Mouse (Mus musculus) hindbrain, embryonic 13.5 days (tissue): ENCODE measurements around the gene Snx14. TPM values are rescaled to one million over a fixed set of nuclear protein-coding genes. Genes with fewer than 3 reads are reported as not detected.

Source experiments
- ATAC-seq: fragments of 200-750 bp; cut with Nextera tagmentation; 2 replicates; pipeline ENCODE4 v1.8.0; 2017; ENCODE audit warnings: moderate TSS enrichment; ENCODE audit not compliant: low FRiP score
- H3K27ac ChIP-seq: fragments of 300-500 bp; sonication (generic); 2 replicates; pipeline ENCODE4 v1.5.1; 2015; ENCODE audit warnings: inconsistent platforms, mild to moderate bottlenecking, moderate library complexity
- H3K27me3 ChIP-seq: fragments of 300-500 bp; sonication (generic); 2 replicates; pipeline ENCODE4 v1.6.1; 2015; ENCODE audit warnings: mild to moderate bottlenecking, inconsistent platforms
- H3K36me3 ChIP-seq: fragments of 300-500 bp; sonication (generic); 2 replicates; pipeline ENCODE4 v1.6.1; 2015; ENCODE audit warnings: mild to moderate bottlenecking, inconsistent platforms
- H3K4me1 ChIP-seq: fragments of 300-500 bp; sonication (generic); replicated peaks from 2 replicates; pipeline ENCODE4 v1.6.1; 2015; ENCODE audit warnings: inconsistent platforms
- H3K4me2 ChIP-seq: fragments of 300-500 bp; sonication (generic); 2 replicates; pipeline ENCODE4 v1.6.1; 2015; ENCODE audit warnings: inconsistent platforms, mild to moderate bottlenecking, moderate library complexity
- H3K4me3 ChIP-seq: fragments of 300-500 bp; sonication (generic); 2 replicates; pipeline ENCODE4 v1.5.1; 2015; ENCODE audit warnings: mild to moderate bottlenecking, inconsistent platforms
- H3K9ac ChIP-seq: fragments of 300-500 bp; sonication (generic); 2 replicates; pipeline ENCODE4 v1.6.1; 2015; ENCODE audit warnings: mild to moderate bottlenecking, inconsistent platforms
- H3K9me3 ChIP-seq: fragments of 300-500 bp; sonication (generic); 2 replicates; pipeline ENCODE4 v1.6.1; 2016; ENCODE audit warnings: inconsistent platforms
- WGBS: fragments of 180-500 bp; shearing (Covaris S2); methylation state at CpG from one replicate; pipeline ENCODE4 v1.1.7; 2015; 5-methylcytosine and 5-hydroxymethylcytosine counted together
- polyA plus RNA-seq: library from polyadenylated mRNA; unstranded; fragments of >200 nt; fragmentation: Nextera tagmentation; extraction: Ambion mirVana; gene quantifications from 2 replicates; pipeline ENCODE4 v1.2.1, GENCODE M21; 2015

Snx14 gene
- polyA plus RNA-seq, 1 experiment from 2014 or later, result 29.4 TPM

DNA sequence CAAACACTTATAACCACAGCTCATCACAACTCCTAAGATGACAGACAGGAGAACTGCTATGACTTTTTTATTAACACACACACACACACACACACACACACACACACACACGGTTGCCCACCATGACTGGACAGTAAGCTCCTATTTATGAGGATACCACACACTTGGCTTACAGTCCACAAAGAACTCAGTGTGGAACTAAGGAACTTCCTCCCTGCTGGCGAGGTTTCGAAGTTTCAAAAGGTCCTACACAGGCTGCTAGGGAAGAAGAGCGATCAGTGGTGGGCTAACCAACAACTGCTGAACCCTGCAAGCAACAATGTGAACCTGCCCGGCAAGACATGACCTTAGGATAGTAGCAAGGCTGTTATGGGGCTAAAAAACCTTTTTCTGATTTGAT, 61.3 kb downstream of the Snx14 start:
- H3K4me3 ChIP-seq, result no peak overlapping the region
- no peaks in the 10 kb centered on the region for H3K9me3 ChIP-seq
- H3K9ac ChIP-seq, result no peak overlapping the region
- no peaks in the 10 kb centered on the region for H3K4me1 ChIP-seq
- H3K4me2 ChIP-seq, result no peak overlapping the region
- 88% methylated on average over 5 of the region's 5 CpGs for WGBS
- H3K27me3 ChIP-seq, result no peaks in the 10 kb centered on the region
- H3K36me3 ChIP-seq, result peaks cover 37% of the 10 kb centered on the region
- no peak for ATAC-seq
- H3K27ac ChIP-seq, result no peak overlapping the region

DNA sequence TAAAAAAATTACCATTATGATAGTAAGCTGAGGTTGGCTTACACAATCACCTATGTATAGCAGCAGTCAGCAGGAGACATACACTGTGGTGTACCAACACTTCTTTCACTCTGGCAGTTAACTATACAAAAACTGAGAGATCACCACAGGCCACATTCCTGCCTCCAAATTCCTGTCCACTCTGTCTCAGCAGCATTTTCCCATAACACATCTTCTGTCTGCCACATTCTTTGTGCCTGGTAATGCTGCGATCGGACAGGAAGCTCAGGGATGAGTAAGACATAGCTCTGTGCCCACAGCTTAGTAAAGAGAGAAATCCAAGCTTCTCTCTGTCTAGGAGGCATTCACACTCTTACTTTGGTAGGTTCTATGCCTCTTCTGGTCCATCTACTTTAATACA, 65.8 kb downstream of the Snx14 start:
- Histone ChIP-seq H3K36me3 (peaks cover 15% of the 10 kb centered on the region), H3K9me3 (no peaks in the 10 kb centered on the region), H3K9ac (no peak overlapping the region), H3K4me2 (no peak overlapping the region), H3K27ac (no peak overlapping the region), H3K4me3 (no peak overlapping the region), H3K27me3 (no peaks in the 10 kb centered on the region), H3K4me1 (no peaks in the 10 kb centered on the region)
- WGBS, result 87% methylated on average over 2 of the region's 2 CpGs
- ATAC-seq, result no peak

- no peak overlapping the region for H3K4me3 ChIP-seq
- peaks cover 8% of the 10 kb centered on the region for H3K36me3 ChIP-seq
- H3K4me1 ChIP-seq, result no peaks in the 10 kb centered on the region
- no peaks in the 10 kb centered on the region for H3K9me3 ChIP-seq
- ATAC-seq, result no peak
- no peak overlapping the region for H3K4me2 ChIP-seq
- WGBS, result 88% methylated on average over 2 of the region's 2 CpGs
- H3K9ac ChIP-seq, result no peak overlapping the region
- no peaks in the 10 kb centered on the region for H3K27me3 ChIP-seq
- no peak overlapping the region for H3K27ac ChIP-seq
These were observed 67.6 kb downstream of the Snx14 start for GRCm38 (mm10) chr9:88371201-88371600.

DNA sequence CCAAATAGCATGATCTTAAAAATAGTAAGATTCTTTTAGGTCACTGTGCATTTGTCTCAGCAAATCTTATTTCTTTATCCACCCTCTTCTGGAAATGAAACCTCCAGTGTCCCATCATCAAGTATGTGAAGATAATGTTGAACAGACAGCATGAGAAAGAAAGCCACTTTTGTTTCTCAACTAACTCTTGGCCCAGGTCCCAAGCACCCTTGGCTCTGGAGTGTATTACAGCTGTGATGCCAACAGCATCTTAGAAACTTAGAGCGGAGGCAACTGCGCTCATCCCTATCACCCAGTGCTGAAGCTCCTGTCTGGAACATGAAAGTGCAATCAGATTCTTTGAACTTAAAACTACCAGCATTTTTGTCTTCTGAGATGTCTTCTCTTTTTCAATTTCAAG, 69.1 kb downstream of the Snx14 start:
- no peaks in the 10 kb centered on the region for H3K4me1 ChIP-seq
- ATAC-seq, result no peak
- WGBS, result 90% methylated on average over 2 of the region's 2 CpGs

DNA sequence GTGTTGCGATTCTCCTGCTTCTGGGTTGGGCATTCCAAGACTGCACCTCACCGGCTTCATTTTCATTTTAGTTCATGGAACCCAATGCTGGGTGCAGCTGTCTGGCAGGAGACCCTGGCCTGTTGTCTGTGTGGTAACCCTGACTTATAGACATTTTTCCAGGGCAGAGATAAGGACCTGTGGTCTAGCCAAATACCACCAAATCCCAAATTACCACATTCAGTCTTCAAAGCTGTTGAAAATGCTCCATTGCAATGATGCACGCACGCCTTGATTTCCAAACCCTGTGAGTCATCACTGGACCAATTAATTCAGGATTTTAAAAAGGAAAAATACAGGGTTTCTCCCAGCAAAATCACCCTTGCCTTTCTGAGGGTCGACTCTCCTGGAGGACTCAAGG, 70.3 kb downstream of the Snx14 start:
- Histone ChIP-seq H3K9me3 (no peaks in the 10 kb centered on the region), H3K9ac (no peak overlapping the region), H3K36me3 (0 out of 2 replicates have a peak, but pooled peaks cover 5% of the 10 kb centered on the region), H3K27me3 (no peaks in the 10 kb centered on the region), H3K27ac (no peak overlapping the region), H3K4me1 (no peaks in the 10 kb centered on the region), H3K4me3 (no peak overlapping the region), H3K4me2 (no peak overlapping the region)
- WGBS, result 93% methylated on average over 5 of the region's 5 CpGs
- ATAC-seq, result no peak

More for the DNA sequence above, 69.1 kb downstream of the Snx14 start:
- no peaks in the 10 kb centered on the region for H3K9me3 ChIP-seq
- H3K27me3 ChIP-seq, result no peaks in the 10 kb centered on the region
- H3K27ac ChIP-seq, result no peak overlapping the region
- H3K4me2 ChIP-seq, result no peak overlapping the region
- peaks cover 6% of the 10 kb centered on the region for H3K36me3 ChIP-seq
- H3K4me3 ChIP-seq, result no peak overlapping the region
- H3K9ac ChIP-seq, result no peak overlapping the region

GRCm38 (mm10) chr9:88367751-88368150, 71.0 kb downstream of the Snx14 start:
- Histone ChIP-seq H3K9me3 (no peaks in the 10 kb centered on the region), H3K4me2 (no peak overlapping the region), H3K9ac (no peak overlapping the region), H3K27ac (no peak overlapping the region), H3K27me3 (no peaks in the 10 kb centered on the region), H3K4me1 (no peaks in the 10 kb centered on the region), H3K4me3 (no peak overlapping the region), H3K36me3 (0 out of 2 replicates have a peak, but pooled peaks cover 5% of the 10 kb centered on the region)
- ATAC-seq, result no peak
- 65% methylated on average over 1 of the region's 1 CpGs for WGBS

DNA sequence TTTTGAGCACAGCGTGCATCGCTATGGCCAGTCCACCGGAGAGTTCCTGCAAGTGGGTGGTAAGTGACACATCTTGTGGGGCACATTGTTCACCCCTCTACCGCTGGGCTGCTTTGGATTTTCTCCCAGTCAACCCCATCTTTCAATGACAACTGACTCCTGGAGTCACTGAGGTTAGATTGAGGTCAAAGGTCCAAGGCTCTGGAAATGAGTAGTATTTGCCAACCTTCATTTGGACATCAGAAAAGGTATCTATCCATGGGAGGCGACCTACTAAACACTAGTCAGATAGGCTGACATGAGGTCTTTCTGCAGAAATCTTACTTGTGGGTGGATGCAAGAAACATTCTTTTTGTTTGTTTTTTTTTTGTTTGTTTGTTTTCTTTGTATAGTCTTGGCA, 71.4 kb downstream of the Snx14 start:
- H3K9me3 ChIP-seq, result no peaks in the 10 kb centered on the region
- H3K27me3 ChIP-seq, result no peaks in the 10 kb centered on the region
- WGBS, result 78% methylated on average over 5 of the region's 5 CpGs
- no peaks in the 10 kb centered on the region for H3K4me1 ChIP-seq
- no peak for ATAC-seq
- H3K4me3 ChIP-seq, result no peak overlapping the region
- 0 out of 2 replicates have a peak, but pooled peaks cover 5% of the 10 kb centered on the region for H3K36me3 ChIP-seq
- H3K9ac ChIP-seq, result no peak overlapping the region
- H3K27ac ChIP-seq, result no peak overlapping the region
- H3K4me2 ChIP-seq, result no peak overlapping the region

DNA sequence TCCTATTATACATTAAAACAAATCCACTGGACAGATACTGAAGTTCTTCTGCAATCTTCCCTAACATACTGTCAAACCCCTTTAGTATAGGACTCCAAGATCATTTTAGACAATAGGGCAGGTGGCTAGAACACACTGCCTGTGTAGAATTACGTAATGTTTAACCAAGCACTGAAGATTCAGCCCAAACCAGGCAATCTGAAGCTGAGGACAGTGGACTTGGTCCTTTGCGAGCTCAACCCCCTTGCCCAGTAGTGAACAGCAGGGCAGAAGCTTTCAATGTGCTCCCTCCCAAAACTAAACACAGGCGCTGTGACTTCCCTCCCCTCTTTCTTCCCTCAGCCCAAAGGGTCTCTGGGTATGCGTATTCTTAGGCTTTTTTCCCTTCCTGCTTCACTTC, 71.9 kb downstream of the Snx14 start:
- H3K4me2 ChIP-seq, result no peak overlapping the region
- 89% methylated on average over 4 of the region's 4 CpGs for WGBS
- ATAC-seq, result no peak

DNA sequence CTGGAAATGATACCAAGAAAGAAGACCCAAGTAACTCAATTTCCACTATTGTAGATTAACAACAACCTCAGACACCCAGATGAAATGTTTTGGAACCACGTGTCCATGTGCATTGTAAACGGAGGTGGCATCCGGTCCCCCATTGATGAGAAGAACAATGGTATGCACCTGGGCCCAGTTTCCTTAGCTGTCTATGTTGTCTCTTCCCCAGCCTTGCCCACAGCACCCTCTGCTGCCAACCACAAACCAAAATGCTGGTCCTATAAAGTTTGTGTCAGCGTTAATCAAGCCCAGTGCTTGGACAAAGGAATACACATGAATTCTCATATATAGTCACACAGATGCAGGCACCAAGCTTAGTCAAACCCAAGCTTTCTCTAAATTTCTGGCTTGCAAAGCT, 72.5 kb downstream of the Snx14 start:
- WGBS, result 86% methylated on average over 4 of the region's 4 CpGs
- no peak overlapping the region for H3K4me2 ChIP-seq
- no peak overlapping the region for H3K4me3 ChIP-seq
- no peak for ATAC-seq
- H3K9ac ChIP-seq, result no peak overlapping the region
- no peaks in the 10 kb centered on the region for H3K4me1 ChIP-seq
- 0 out of 2 replicates have a peak, but pooled peaks cover 2% of the 10 kb centered on the region for H3K36me3 ChIP-seq
- no peaks in the 10 kb centered on the region for H3K27me3 ChIP-seq
- H3K9me3 ChIP-seq, result no peaks in the 10 kb centered on the region
- no peak overlapping the region for H3K27ac ChIP-seq

More for the DNA sequence above, 71.9 kb downstream of the Snx14 start:
- Histone ChIP-seq H3K36me3 (0 out of 2 replicates have a peak, but pooled peaks cover 5% of the 10 kb centered on the region), H3K27me3 (no peaks in the 10 kb centered on the region), H3K9ac (no peak overlapping the region), H3K4me3 (no peak overlapping the region), H3K9me3 (no peaks in the 10 kb centered on the region), H3K27ac (no peak overlapping the region), H3K4me1 (no peaks in the 10 kb centered on the region)

DNA sequence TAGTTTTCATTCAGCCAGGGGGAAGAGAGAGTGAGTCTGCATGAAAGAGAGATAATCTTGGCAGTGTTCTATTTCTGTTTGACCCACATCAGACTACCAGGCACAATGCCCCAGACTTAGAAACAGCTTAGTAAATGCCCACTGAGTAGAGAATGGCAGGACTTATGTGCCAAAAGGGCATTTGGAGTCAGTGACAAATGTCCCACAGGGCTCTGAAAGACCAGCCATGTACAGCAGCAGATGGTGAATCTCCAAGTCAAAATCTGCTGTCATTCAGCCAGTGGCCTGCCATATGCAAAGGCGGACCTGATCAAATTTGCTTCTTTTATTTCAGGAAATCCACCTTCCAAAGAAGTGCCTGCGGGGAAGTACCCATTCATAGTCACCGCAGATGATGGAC, 75.7 kb downstream of the Snx14 start:
- no peak overlapping the region for H3K9ac ChIP-seq
- H3K4me1 ChIP-seq, result no peaks in the 10 kb centered on the region
- no peak overlapping the region for H3K4me3 ChIP-seq
- H3K27ac ChIP-seq, result no peak overlapping the region
- no peaks in the 10 kb centered on the region for H3K27me3 ChIP-seq
- no peak for ATAC-seq
- no peaks in the 10 kb centered on the region for H3K9me3 ChIP-seq
- H3K36me3 ChIP-seq, result no peaks in the 10 kb centered on the region
- 83% methylated on average over 3 of the region's 3 CpGs for WGBS
- H3K4me2 ChIP-seq, result no peak overlapping the region

DNA sequence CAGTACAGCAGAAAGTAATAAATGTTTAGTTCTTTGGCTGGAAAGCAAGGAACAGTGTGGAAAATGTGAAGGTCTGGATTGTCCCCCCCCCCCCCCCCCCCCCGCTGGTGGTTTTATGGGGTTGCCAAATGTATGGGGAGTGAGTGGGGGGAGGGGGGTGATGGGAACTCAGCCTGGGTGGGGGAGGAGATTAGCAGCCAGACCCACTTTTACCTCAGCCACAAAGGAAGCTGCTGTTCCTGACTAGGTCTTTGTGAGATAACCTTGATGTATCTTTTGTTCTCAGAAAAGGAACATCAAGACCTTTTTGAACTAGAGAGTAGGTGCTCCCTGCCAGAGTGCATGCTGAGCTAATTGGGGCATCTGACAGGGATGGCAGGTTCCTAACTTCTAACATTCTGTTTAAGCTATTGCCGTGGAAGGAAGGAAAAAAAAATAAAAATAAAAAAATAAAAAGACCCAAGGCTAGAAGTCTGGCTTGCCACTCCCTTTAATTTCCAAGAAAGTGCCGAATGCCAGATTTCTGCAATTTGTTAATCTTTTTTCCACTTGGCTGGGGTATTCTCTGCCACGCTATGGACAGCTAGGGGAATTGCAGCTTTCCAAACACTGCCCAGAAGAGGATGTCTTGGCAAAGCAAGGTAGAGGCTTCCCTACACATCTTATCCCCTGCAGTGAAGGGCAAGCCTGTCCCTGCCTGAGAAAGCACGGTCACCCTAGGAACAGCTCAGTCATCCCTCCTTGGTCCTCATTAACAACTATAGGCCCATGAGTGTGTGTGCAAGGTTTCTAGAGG, 76.5 kb downstream of the Snx14 start:
- no peak overlapping the region for H3K27ac ChIP-seq
- H3K4me2 ChIP-seq, result no peak overlapping the region
- H3K27me3 ChIP-seq, result no peaks in the 10 kb centered on the region
- no peaks in the 10 kb centered on the region for H3K9me3 ChIP-seq
- no peaks in the 10 kb centered on the region for H3K4me1 ChIP-seq
- H3K9ac ChIP-seq, result no peak overlapping the region
- H3K36me3 ChIP-seq, result no peaks in the 10 kb centered on the region
- ATAC-seq, result peak; percentile 25; the same call in 1 of the 2 replicates
- WGBS, result 38% methylated on average over 5 of the region's 5 CpGs
- no peak overlapping the region for H3K4me3 ChIP-seq

DNA sequence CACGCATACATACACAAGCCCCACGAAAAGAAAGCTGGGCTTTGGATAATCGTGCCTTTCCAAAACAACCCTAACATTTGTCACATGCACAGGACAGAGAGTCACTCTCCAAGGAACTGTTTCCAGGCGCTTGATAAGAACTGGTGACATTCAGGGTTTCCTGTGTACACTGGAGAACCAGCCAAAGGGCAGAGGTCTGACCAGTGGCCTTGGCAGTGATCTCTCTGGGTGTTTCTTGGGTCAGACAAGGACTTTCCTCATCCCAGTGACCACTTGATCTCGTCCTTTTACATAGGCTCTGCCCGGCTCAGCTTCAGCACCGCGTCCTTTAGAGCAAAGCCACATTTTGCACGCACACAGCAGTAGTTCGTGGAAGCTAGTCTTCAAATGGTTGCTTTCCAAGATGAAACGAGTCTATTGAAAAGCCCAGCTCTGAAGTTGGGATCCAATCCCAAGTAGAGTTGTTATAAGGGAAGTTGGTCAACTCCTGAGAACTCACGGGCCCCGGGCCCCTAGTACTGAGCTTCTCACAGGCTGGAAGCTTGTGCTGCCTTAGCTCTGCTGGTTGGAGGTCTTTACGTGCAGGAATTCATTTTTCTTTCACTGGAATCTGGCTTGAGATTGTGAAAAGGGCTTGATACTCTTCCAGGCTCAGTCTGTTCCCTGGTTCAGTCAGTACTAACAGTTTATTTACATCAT, 77.4 kb downstream of the Snx14 start:
- Histone ChIP-seq H3K9me3 (no peaks in the 10 kb centered on the region), H3K4me1 (no peaks in the 10 kb centered on the region), H3K27me3 (no peaks in the 10 kb centered on the region), H3K27ac (no peak overlapping the region), H3K9ac (no peak overlapping the region), H3K4me2 (no peak overlapping the region), H3K36me3 (no peaks in the 10 kb centered on the region), H3K4me3 (no peak overlapping the region)
- 81% methylated on average over 14 of the region's 14 CpGs for WGBS
- ATAC-seq, result no peak

DNA sequence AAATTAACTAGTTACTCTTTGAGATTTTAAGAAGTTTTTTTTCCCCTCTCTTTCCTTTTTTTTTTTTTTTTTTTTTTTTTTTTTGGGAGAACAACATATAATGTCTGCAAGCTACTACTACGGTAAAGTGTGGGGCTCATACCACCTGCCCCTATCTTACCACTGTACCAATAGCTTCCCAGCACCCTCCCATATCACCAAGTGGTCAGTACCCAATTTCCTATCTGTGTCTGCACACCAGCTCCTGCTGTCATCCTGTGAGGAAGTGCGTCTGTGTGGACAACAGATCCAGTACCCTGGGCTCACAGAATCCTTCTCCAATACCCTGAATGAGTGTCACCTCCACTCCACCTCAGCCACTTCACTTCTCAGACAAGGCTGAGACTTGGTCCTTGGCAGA, 79.6 kb downstream of the Snx14 start:
- H3K36me3 ChIP-seq, result no peaks in the 10 kb centered on the region

More for the DNA sequence above, 79.6 kb downstream of the Snx14 start:
- no peak overlapping the region for H3K9ac ChIP-seq
- H3K27me3 ChIP-seq, result no peaks in the 10 kb centered on the region
- 86% methylated on average over 2 of the region's 2 CpGs for WGBS
- no peak overlapping the region for H3K27ac ChIP-seq
- no peak overlapping the region for H3K4me2 ChIP-seq
- no peak overlapping the region for H3K4me3 ChIP-seq
- no peaks in the 10 kb centered on the region for H3K4me1 ChIP-seq
- no peaks in the 10 kb centered on the region for H3K9me3 ChIP-seq
- no peak for ATAC-seq
